Mouse (Mus musculus) small intestine, adult 2 months (tissue): Measurements from ENCODE around the gene Cst3. TPM values are rescaled to one million over a fixed set of nuclear protein-coding genes. Genes with fewer than 3 reads are reported as not detected.

Experiments used
- H3K27ac ChIP-seq: fragments of 200-500 bp; 2 replicates; pipeline ENCODE4 v1.5.1; 2012; ENCODE audit warnings: low read depth, low read length, control low read depth, inconsistent platforms; ENCODE audit not compliant: insufficient read depth
- H3K27me3 ChIP-seq: fragments of 200-500 bp; 2 replicates; pipeline ENCODE4 v1.6.1; 2012; ENCODE audit warnings: mild to moderate bottlenecking, moderate library complexity, low read length, inconsistent platforms; ENCODE audit not compliant: control insufficient read depth, insufficient read depth
- H3K36me3 ChIP-seq: fragments of 200-500 bp; 2 replicates; pipeline ENCODE4 v1.6.1; 2012; ENCODE audit warnings: mild to moderate bottlenecking, low read length, control low read depth, inconsistent platforms; ENCODE audit not compliant: control insufficient read depth, insufficient read depth
- H3K4me1 ChIP-seq: fragments of 200-500 bp; 2 replicates; pipeline ENCODE4 v1.6.1; 2012; ENCODE audit warnings: low read length, inconsistent platforms, mixed read lengths; ENCODE audit not compliant: control insufficient read depth, insufficient read depth, insufficient read length
- H3K4me3 ChIP-seq: fragments of 200-500 bp; 2 replicates; pipeline ENCODE4 v1.5.1; 2012; ENCODE audit warnings: low read depth, mild to moderate bottlenecking, control low read depth, inconsistent platforms, low read length, moderate library complexity
- CTCF ChIP-seq: fragments of 200-500 bp; IDR thresholded peaks from 2 replicates; pipeline ENCODE4 v1.5.1; 2012; ENCODE audit warnings: low read depth, mild to moderate bottlenecking, control low read depth, inconsistent platforms, low read length, moderate library complexity, mixed read lengths; ENCODE audit not compliant: insufficient replicate concordance, insufficient read length; ENCODE audit errors: extremely low read depth
- POLR2A ChIP-seq: fragments of 200-500 bp; IDR thresholded peaks from 2 replicates; pipeline ENCODE4 v1.6.1; 2012; ENCODE audit warnings: low read depth, mild to moderate bottlenecking, control low read depth, inconsistent platforms, low read length, moderate library complexity
- WGBS: fragments of 180-500 bp; shearing (Covaris S2); methylation state at CpG from one replicate; pipeline ENCODE4 v1.1.7; 2018; 5-methylcytosine and 5-hydroxymethylcytosine counted together
- polyA plus RNA-seq: library from polyadenylated mRNA; depleted of rRNA; stranded (reverse); fragments of >200 nt; gene quantifications from 2 replicates; pipeline ENCODE4 v1.2.3, GENCODE M21; 2012; rRNA removed

The Cst3 gene
- 323 and 330 TPM in 2 replicates for polyA plus RNA-seq

GRCm38 (mm10) chr2:148875335-148875811, at the start of gene Cst3:
Gene Cst3, minus strand, starts transcription at chr2:148875692.
- Histone ChIP-seq H3K27me3 (no peaks in the 10 kb centered on the region), H3K4me3 (peak within 1 kb of the TSS; percentile 92), H3K27ac (peak within 1 kb of the TSS; percentile 77), H3K4me1 (peaks cover 11% of the 10 kb centered on the region; the same call in 1 of the 2 replicates), H3K36me3 (peaks cover 4% of the 10 kb centered on the region)
- under 1% methylated on average over 19 of the region's 19 CpGs for WGBS
- TF ChIP-seq CTCF (peak; percentile 37; the same call in 1 of the 2 replicates), POLR2A (peak; percentile 69; the same call in 1 of the 2 replicates)

- no peaks in the 10 kb centered on the region for H3K36me3 ChIP-seq
- no peaks in the 10 kb centered on the region for H3K4me1 ChIP-seq
- H3K27ac ChIP-seq, result no peak overlapping the region
- no peak overlapping the region for H3K4me3 ChIP-seq
- TF ChIP-seq POLR2A, result no peak
- peak; percentile 99; the same call in 1 of the 2 replicates for TF ChIP-seq CTCF
- WGBS, result 6% methylated on average over 5 of the region's 5 CpGs
- no peaks in the 10 kb centered on the region for H3K27me3 ChIP-seq
Observed at GRCm38 (mm10) chr2:148902286-148902685, 26.8 kb upstream of the Cst3 start.

- Histone ChIP-seq H3K27me3 (no peaks in the 10 kb centered on the region), H3K4me1 (no peaks in the 10 kb centered on the region), H3K36me3 (no peaks in the 10 kb centered on the region), H3K4me3 (no peak overlapping the region), H3K27ac (no peak overlapping the region)
- WGBS, result 62% methylated on average over 4 of the region's 4 CpGs
- TF ChIP-seq POLR2A (no peak), CTCF (no peak)
Observed at GRCm38 (mm10) chr2:148900305-148900704, 24.8 kb upstream of the Cst3 start.

GRCm38 (mm10) chr2:148896219-148896618, 20.7 kb upstream of the Cst3 start:
- TF ChIP-seq POLR2A (no peak), CTCF (no peak)
- 34% methylated on average over 1 of the region's 1 CpGs for WGBS

GRCm38 (mm10) chr2:148893107-148893506, 17.6 kb upstream of the Cst3 start:
- no peaks in the 10 kb centered on the region for H3K27me3 ChIP-seq
- no peak overlapping the region for H3K4me3 ChIP-seq
- H3K4me1 ChIP-seq, result peaks cover 3% of the 10 kb centered on the region; the same call in 1 of the 2 replicates
- TF ChIP-seq CTCF (no peak), POLR2A (no peak)
- no peak overlapping the region for H3K27ac ChIP-seq
- no peaks in the 10 kb centered on the region for H3K36me3 ChIP-seq

More at GRCm38 (mm10) chr2:148896219-148896618, 20.7 kb upstream of the Cst3 start:
- H3K27me3 ChIP-seq, result no peaks in the 10 kb centered on the region
- H3K36me3 ChIP-seq, result no peaks in the 10 kb centered on the region
- no peak overlapping the region for H3K4me3 ChIP-seq
- H3K27ac ChIP-seq, result no peak overlapping the region
- peaks cover 3% of the 10 kb centered on the region; the same call in 1 of the 2 replicates for H3K4me1 ChIP-seq

GRCm38 (mm10) chr2:148890021-148890851, 14.7 kb upstream of the Cst3 start:
- H3K27ac ChIP-seq, result no peak overlapping the region
- no peaks in the 10 kb centered on the region for H3K27me3 ChIP-seq
- no peaks in the 10 kb centered on the region for H3K36me3 ChIP-seq
- no peak for TF ChIP-seq CTCF
- TF ChIP-seq POLR2A, result no peak
- WGBS, result 82% methylated on average over 5 of the region's 5 CpGs
- peaks cover 3% of the 10 kb centered on the region; the same call in 1 of the 2 replicates for H3K4me1 ChIP-seq
- no peak overlapping the region for H3K4me3 ChIP-seq
